Mouse (Mus musculus): ENCODE measurements around the gene Col8a1. TPM values are rescaled to one million over a fixed set of nuclear protein-coding genes. Genes with fewer than 3 reads are reported as not detected.

Col8a1 gene
- polyA plus RNA-seq, 1 experiment from 2014 or later = 9.3 TPM

DNA sequence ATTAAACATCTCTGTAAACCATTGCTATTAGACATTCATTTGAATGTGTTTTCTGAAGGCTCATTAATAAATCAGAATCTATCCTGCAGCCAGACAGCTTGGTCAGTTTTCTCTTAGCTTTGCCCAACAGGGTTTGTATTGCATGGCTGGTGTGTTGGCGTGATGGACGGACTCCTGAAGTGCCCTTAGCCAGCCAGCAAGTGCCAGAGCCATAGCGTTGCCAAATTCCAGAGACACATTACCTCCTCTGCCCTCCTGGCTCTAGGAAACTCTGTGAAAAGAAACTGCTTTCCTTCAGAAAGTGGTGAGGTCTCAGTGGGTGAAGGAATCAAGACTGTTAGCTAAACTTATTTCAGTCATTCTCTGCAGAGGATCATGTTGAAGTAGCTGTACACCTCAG lies 14.4 kb downstream of the Col8a1 start:
- 95% methylated on average over 3 of the region's 3 CpGs for WGBS
- Histone ChIP-seq H3K27me3 (no peaks in the 10 kb centered on the region), H3K9ac (no peak overlapping the region), H3K4me1 (no peaks in the 10 kb centered on the region), H3K27ac (no peak overlapping the region), H3K36me3 (replicated peaks) (no peaks in the 10 kb centered on the region), H3K4me3 (replicated peaks) (no peak overlapping the region), H3K4me2 (no peak overlapping the region), H3K9me3 (no peaks in the 10 kb centered on the region)
- ATAC-seq (ENCODE audit: low FRiP score) = no peak

DNA sequence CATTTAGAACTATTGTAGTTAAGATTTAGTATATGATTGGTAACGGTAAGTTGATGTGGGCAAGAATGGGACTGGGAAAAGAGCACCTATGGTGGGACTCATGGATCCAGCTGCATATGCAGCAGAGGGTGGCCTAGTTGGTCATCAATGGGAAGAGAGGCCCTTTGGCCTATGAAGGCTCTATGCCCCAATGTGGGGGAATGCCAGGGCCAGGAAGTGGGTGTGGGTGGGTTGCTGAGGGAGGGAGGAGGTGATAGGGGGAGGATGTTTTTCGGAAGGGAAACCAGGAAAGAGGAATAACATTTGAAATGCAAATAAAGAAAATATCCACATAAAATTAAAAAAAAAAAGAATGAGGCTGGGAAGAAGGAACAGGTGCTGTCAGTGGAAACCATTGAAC lies 19.6 kb downstream of the Col8a1 start:
- Histone ChIP-seq H3K9ac (no peak overlapping the region), H3K4me3 (replicated peaks) (no peak overlapping the region), H3K27ac (no peak overlapping the region), H3K4me2 (no peak overlapping the region), H3K4me1 (no peaks in the 10 kb centered on the region), H3K9me3 (no peaks in the 10 kb centered on the region), H3K27me3 (no peaks in the 10 kb centered on the region), H3K36me3 (replicated peaks) (no peaks in the 10 kb centered on the region)
- ATAC-seq (ENCODE audit: low FRiP score) = no peak
- 93% methylated on average over 2 of the region's 2 CpGs for WGBS

GRCm38 (mm10) chr16:57733545-57733944 lies 21.0 kb downstream of the Col8a1 start:
- Histone ChIP-seq H3K4me2 (no peak overlapping the region), H3K4me3 (replicated peaks) (no peak overlapping the region), H3K27me3 (no peaks in the 10 kb centered on the region), H3K4me1 (no peaks in the 10 kb centered on the region), H3K36me3 (replicated peaks) (no peaks in the 10 kb centered on the region), H3K9ac (no peak overlapping the region), H3K9me3 (no peaks in the 10 kb centered on the region), H3K27ac (no peak overlapping the region)
- WGBS = 87% methylated on average over 1 of the region's 1 CpGs
- ATAC-seq (ENCODE audit: low FRiP score) = no peak

- ATAC-seq (ENCODE audit: low FRiP score) = no peak
- 88% methylated on average over 3 of the region's 3 CpGs for WGBS
- H3K36me3 ChIP-seq (replicated peaks) = no peaks in the 10 kb centered on the region
Observed at GRCm38 (mm10) chr16:57733139-57733538, 21.4 kb downstream of the Col8a1 start.

GRCm38 (mm10) chr16:57724978-57725377 lies 29.6 kb downstream of the Col8a1 start:
- Histone ChIP-seq H3K9ac (no peak overlapping the region), H3K27ac (no peak overlapping the region), H3K4me1 (no peaks in the 10 kb centered on the region), H3K4me3 (replicated peaks) (no peak overlapping the region), H3K4me2 (no peak overlapping the region), H3K9me3 (no peaks in the 10 kb centered on the region), H3K36me3 (replicated peaks) (no peaks in the 10 kb centered on the region), H3K27me3 (no peaks in the 10 kb centered on the region)
- 77% methylated on average over 3 of the region's 3 CpGs for WGBS
- ATAC-seq (ENCODE audit: low FRiP score) = no peak

More at GRCm38 (mm10) chr16:57733139-57733538, 21.4 kb downstream of the Col8a1 start:
- Histone ChIP-seq H3K9me3 (no peaks in the 10 kb centered on the region), H3K4me3 (replicated peaks) (no peak overlapping the region), H3K9ac (no peak overlapping the region), H3K4me1 (no peaks in the 10 kb centered on the region), H3K4me2 (no peak overlapping the region), H3K27me3 (no peaks in the 10 kb centered on the region), H3K27ac (no peak overlapping the region)

GRCm38 (mm10) chr16:57718982-57719381 lies 35.6 kb downstream of the Col8a1 start:
- ATAC-seq (ENCODE audit: low FRiP score) = no peak
- 91% methylated on average over 2 of the region's 2 CpGs for WGBS

DNA sequence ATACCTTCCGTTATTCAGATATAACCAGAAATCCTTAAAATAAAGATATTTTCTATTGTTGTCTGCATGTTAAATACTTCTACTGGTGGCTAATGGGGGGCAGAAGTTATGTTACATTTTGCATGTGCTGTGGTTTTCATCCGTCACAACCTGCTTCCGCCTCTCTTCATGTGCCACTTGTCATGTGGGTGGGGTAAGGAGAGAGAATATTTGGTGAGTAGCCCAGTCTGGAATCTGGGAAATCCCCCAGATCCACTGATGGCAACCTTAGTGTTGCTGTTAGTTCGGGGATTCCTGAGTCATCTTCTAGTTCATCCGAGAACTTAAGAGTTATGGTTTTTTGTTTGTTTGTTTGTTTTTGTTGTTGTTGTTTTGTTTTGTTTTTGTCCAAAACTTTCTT lies 55.8 kb downstream of the Col8a1 start:
- ATAC-seq (ENCODE audit: low FRiP score) = no peak
- Histone ChIP-seq H3K27me3 (no peaks in the 10 kb centered on the region), H3K9ac (no peak overlapping the region), H3K36me3 (replicated peaks) (no peaks in the 10 kb centered on the region), H3K27ac (no peak overlapping the region), H3K4me3 (replicated peaks) (no peak overlapping the region), H3K4me1 (no peaks in the 10 kb centered on the region), H3K9me3 (no peaks in the 10 kb centered on the region), H3K4me2 (no peak overlapping the region)
- WGBS = 92% methylated on average over 5 of the region's 5 CpGs

More at GRCm38 (mm10) chr16:57718982-57719381, 35.6 kb downstream of the Col8a1 start:
- no peaks in the 10 kb centered on the region for H3K9me3 ChIP-seq
- H3K4me2 ChIP-seq = no peak overlapping the region
- H3K9ac ChIP-seq = no peak overlapping the region
- no peaks in the 10 kb centered on the region for H3K36me3 ChIP-seq (replicated peaks)
- no peaks in the 10 kb centered on the region for H3K4me1 ChIP-seq
- no peak overlapping the region for H3K4me3 ChIP-seq (replicated peaks)
- H3K27ac ChIP-seq = no peak overlapping the region
- H3K27me3 ChIP-seq = no peaks in the 10 kb centered on the region

- Histone ChIP-seq H3K36me3 (replicated peaks) (no peaks in the 10 kb centered on the region), H3K4me1 (no peaks in the 10 kb centered on the region), H3K27me3 (no peaks in the 10 kb centered on the region), H3K27ac (no peak overlapping the region), H3K4me3 (replicated peaks) (no peak overlapping the region), H3K9ac (no peak overlapping the region), H3K4me2 (no peak overlapping the region), H3K9me3 (no peaks in the 10 kb centered on the region)
- no peak for ATAC-seq (ENCODE audit: low FRiP score)
- 19% methylated on average over 1 of the region's 1 CpGs for WGBS
Observed at GRCm38 (mm10) chr16:57694694-57695093, 59.8 kb downstream of the Col8a1 start.

DNA sequence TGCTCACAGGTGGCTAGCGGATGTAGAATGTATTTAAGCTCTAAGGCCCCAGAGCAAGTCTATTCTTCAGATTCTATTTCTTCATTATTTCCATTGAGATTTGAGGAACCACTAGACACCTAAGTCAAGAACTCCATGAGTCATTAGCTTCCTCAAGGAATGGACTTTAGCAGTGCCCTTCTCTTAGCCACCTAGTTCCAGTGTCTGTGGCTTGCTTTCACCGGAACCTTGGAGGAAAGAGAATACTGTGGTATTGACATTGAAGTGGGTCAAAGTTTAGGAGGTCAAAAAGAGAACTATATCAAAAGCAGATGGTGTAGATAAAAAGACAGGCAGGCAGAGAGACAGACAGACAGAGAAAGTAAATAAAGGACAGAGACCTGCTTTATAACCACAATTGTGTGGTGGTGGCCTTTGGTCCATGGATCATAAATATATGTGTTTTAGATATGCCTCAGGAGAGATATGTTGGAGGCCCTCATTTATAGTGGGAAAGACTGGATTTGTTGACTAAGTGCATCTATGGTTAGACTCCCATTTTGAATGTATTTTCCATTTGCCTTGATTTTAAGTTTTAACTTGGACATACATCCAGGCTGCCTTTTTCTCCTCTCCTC lies 60.5 kb downstream of the Col8a1 start:
- no peak for ATAC-seq (ENCODE audit: low FRiP score)
- Histone ChIP-seq H3K27ac (no peak overlapping the region), H3K4me1 (no peaks in the 10 kb centered on the region), H3K4me3 (replicated peaks) (no peak overlapping the region), H3K9ac (no peak overlapping the region), H3K9me3 (no peaks in the 10 kb centered on the region), H3K27me3 (no peaks in the 10 kb centered on the region), H3K36me3 (replicated peaks) (no peaks in the 10 kb centered on the region), H3K4me2 (no peak overlapping the region)
- WGBS = 91% methylated on average over 2 of the region's 2 CpGs

DNA sequence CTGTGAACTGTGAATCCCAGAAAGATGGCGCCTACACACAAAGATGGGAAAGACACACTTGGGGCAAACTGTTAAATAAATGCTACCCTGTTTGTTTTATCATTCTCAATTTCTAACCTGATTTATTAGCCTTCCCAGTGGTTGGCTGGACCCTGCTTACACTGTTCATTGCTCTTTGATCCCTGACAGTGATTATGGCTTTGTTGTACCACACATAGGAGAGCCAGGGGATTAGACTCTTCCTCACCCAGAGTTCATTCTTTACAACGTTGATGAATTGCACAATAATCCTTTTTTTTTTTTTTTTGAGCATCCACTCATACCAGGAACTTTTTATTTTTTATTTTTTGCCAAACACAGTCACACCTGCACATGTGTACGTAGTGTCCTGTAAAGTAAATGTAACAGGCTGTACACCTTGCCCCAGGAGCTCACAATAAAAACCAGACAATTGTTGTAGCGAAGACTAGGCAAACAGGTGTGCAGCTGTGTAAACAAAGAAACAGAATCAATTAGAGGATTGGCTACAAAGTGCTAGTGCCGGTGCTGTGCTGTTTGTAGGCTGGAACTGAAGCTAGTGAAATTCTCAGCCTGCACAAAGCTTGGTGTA lies 68.6 kb downstream of the Col8a1 start:
- H3K9ac ChIP-seq = no peak overlapping the region
- no peaks in the 10 kb centered on the region for H3K9me3 ChIP-seq
- WGBS = 54% methylated on average over 5 of the region's 5 CpGs
- no peak overlapping the region for H3K27ac ChIP-seq
- ATAC-seq (ENCODE audit: low FRiP score) = no peak
- no peak overlapping the region for H3K4me2 ChIP-seq
- no peak overlapping the region for H3K4me3 ChIP-seq (replicated peaks)
- H3K4me1 ChIP-seq = no peaks in the 10 kb centered on the region
- no peaks in the 10 kb centered on the region for H3K27me3 ChIP-seq
- no peaks in the 10 kb centered on the region for H3K36me3 ChIP-seq (replicated peaks)

DNA sequence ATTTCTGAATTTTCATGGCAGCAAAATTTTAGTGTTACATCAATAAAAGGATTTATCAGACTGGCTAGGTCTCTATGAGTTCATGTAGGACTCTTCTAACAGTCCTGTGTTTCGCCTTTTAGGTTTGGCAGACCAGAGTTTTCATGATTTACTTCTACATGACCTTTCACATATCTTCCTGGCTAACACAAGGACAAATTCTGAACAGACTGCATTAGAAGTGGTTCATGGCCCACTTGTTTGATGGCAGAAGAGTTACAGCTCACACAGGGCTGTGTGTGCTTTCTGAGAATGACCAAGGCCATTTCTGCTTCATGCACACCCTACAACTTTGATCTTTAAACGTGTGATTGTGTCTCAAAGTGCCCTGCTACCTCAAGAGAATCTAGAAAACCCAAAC lies 82.3 kb downstream of the Col8a1 start:
- H3K27me3 ChIP-seq = no peaks in the 10 kb centered on the region
- WGBS = 75% methylated on average over 2 of the region's 2 CpGs
- no peaks in the 10 kb centered on the region for H3K9me3 ChIP-seq

DNA sequence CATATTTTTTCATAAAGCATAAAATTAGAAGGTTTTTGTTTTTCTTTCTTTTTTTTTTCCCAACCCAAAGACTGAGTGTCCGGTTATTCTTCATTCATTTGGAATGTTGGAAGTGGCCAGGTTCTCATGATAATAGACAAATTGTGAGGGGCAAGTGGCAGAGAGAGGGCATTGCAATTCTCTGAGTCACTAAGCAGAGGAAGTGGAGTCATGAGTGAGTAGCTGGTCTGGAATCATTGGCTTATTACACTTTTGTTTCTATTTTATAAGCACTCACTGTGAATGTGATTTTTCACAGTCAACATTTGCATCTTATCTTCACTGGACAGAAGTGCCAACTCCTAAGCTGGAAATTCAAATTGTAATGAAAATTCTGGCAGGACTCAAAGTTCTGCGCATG lies 82.9 kb downstream of the Col8a1 start:
- H3K27ac ChIP-seq = no peak overlapping the region
- no peak for ATAC-seq (ENCODE audit: low FRiP score)
- H3K4me1 ChIP-seq = no peaks in the 10 kb centered on the region
- H3K36me3 ChIP-seq (replicated peaks) = no peaks in the 10 kb centered on the region
- WGBS = 89% methylated on average over 2 of the region's 2 CpGs
- no peaks in the 10 kb centered on the region for H3K9me3 ChIP-seq
- no peaks in the 10 kb centered on the region for H3K27me3 ChIP-seq
- H3K4me2 ChIP-seq = no peak overlapping the region
- no peak overlapping the region for H3K9ac ChIP-seq
- H3K4me3 ChIP-seq (replicated peaks) = no peak overlapping the region

More for the DNA sequence above, 82.3 kb downstream of the Col8a1 start:
- H3K27ac ChIP-seq = no peak overlapping the region
- no peaks in the 10 kb centered on the region for H3K4me1 ChIP-seq
- no peak overlapping the region for H3K9ac ChIP-seq
- ATAC-seq (ENCODE audit: low FRiP score) = no peak
- no peak overlapping the region for H3K4me3 ChIP-seq (replicated peaks)
- no peaks in the 10 kb centered on the region for H3K36me3 ChIP-seq (replicated peaks)
- no peak overlapping the region for H3K4me2 ChIP-seq

- Histone ChIP-seq H3K27ac (no peak overlapping the region), H3K4me3 (replicated peaks) (no peak overlapping the region), H3K27me3 (no peaks in the 10 kb centered on the region), H3K9ac (no peak overlapping the region), H3K4me1 (no peaks in the 10 kb centered on the region), H3K36me3 (replicated peaks) (no peaks in the 10 kb centered on the region), H3K9me3 (no peaks in the 10 kb centered on the region), H3K4me2 (no peak overlapping the region)
- ATAC-seq (ENCODE audit: low FRiP score) = no peak
- WGBS = 16% methylated on average over 3 of the region's 3 CpGs
Observed at GRCm38 (mm10) chr16:57669348-57669747, 85.2 kb downstream of the Col8a1 start.

All from forebrain, embryonic 12.5 days (tissue).